Mouse (Mus musculus): Measurements from ENCODE around the gene Sspo.

Gene Sspo

GRCm38 (mm10) chr6:48435706-48436349 lies 12.2 kb upstream of the Sspo start:
- no peak for DNase-seq (ENCODE audit: low read depth, low spot score)

GRCm38 (mm10) chr6:48437679-48438376 lies 10.2 kb upstream of the Sspo start:
- DNase-seq (ENCODE audit: low read depth, low spot score) = no peak

- DNase-seq (ENCODE audit: low read depth, low spot score) = no peak
Observed at GRCm38 (mm10) chr6:48438475-48439125, 9.4 kb upstream of the Sspo start.

GRCm38 (mm10) chr6:48439654-48440053 lies 8.4 kb upstream of the Sspo start:
- DNase-seq (ENCODE audit: low read depth, low spot score) = no peak

- DNase-seq (ENCODE audit: low read depth, low spot score) = no peak
Observed at GRCm38 (mm10) chr6:48440306-48441014, 7.6 kb upstream of the Sspo start.

- DNase-seq (ENCODE audit: low read depth, low spot score) = peak; percentile 54
Observed at GRCm38 (mm10) chr6:48443592-48444309, 4.3 kb upstream of the Sspo start.

- DNase-seq (ENCODE audit: low read depth, low spot score) = peak; percentile 43
Observed at GRCm38 (mm10) chr6:48444310-48445180, 3.5 kb upstream of the Sspo start.

- no peak for DNase-seq (ENCODE audit: low read depth, low spot score)
Observed at GRCm38 (mm10) chr6:48445181-48446101, 2.6 kb upstream of the Sspo start, which contains the start of gene Zfp467. Gene Zfp467 (minus strand): TSS chr6:48445825.

GRCm38 (mm10) chr6:48446256-48446655 lies 1.8 kb upstream of the Sspo start:
- DNase-seq (ENCODE audit: low read depth, low spot score) = no peak

GRCm38 (mm10) chr6:48446896-48447295 lies 1.1 kb upstream of the Sspo start:
- DNase-seq (ENCODE audit: low read depth, low spot score) = no peak

GRCm38 (mm10) chr6:48448527-48448926 lies 498 bp downstream of the Sspo start:
- no peak for DNase-seq (ENCODE audit: low read depth, low spot score)

GRCm38 (mm10) chr6:48452151-48452550 lies 4.1 kb downstream of the Sspo start:
- DNase-seq (ENCODE audit: low read depth, low spot score) = no peak

- no peak for DNase-seq (ENCODE audit: low read depth, low spot score)
Observed at GRCm38 (mm10) chr6:48452771-48453170, 4.7 kb downstream of the Sspo start.

GRCm38 (mm10) chr6:48464966-48465679 lies 17.1 kb downstream of the Sspo start:
- DNase-seq (ENCODE audit: low read depth, low spot score) = no peak

- no peak for DNase-seq (ENCODE audit: low read depth, low spot score)
Observed at GRCm38 (mm10) chr6:48466715-48467114, 18.7 kb downstream of the Sspo start.

- no peak for DNase-seq (ENCODE audit: low read depth, low spot score)
Observed at GRCm38 (mm10) chr6:48467490-48467889, 19.5 kb downstream of the Sspo start.

- DNase-seq (ENCODE audit: low read depth, low spot score) = no peak
Observed at GRCm38 (mm10) chr6:48470739-48471138, 22.7 kb downstream of the Sspo start.

- DNase-seq (ENCODE audit: low read depth, low spot score) = no peak
Observed at GRCm38 (mm10) chr6:48478446-48478845, 30.4 kb downstream of the Sspo start.

- no peak for DNase-seq (ENCODE audit: low read depth, low spot score)
Observed at GRCm38 (mm10) chr6:48482501-48482900, 34.5 kb downstream of the Sspo start.
